Mouse (Mus musculus): ENCODE measurements around the gene Ttc30a2. TPM values are rescaled to one million over a fixed set of nuclear protein-coding genes. Genes with fewer than 3 reads are reported as not detected.

Gene Ttc30a2
- polyA plus RNA-seq, 1 experiment, result not detected

DNA sequence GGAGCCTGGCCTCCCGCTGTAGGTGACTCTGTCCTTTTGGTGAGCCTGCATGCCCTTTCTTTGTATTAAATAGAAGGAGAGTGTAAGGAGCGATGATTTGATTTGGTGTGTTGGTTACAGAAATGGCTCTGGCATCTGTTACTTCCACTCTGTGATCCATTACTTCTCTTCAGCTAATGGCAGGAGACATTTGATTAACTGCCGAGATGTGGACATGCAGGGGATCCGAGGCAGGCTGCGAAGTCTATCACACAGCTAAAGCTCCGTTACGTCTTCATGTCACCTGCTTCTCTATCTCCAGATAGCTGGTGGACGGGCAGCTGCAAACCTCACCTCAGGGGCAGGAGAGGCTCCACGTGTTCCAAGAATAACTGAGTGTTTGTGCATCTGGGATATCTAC lies 3.8 kb downstream of the Ttc30a2 start:
- Histone ChIP-seq H3K9me3 (replicated peaks; ENCODE audit: control insufficient read depth, insufficient read depth, low read length, poor library complexity, severe bottlenecking) (no peaks in the 10 kb centered on the region), H3K4me3 (ENCODE audit: low read depth, low read length) (no peak overlapping the region), H3K4me1 (ENCODE audit: control insufficient read depth, insufficient read depth, low read length) (no peaks in the 10 kb centered on the region), H3K27ac (ENCODE audit: insufficient read depth, low read length) (no peak overlapping the region), H3K36me3 (ENCODE audit: control insufficient read depth, insufficient read depth, low read length, poor library complexity, severe bottlenecking) (no peaks in the 10 kb centered on the region), H3K27me3 (ENCODE audit: control insufficient read depth, insufficient read depth, low read length, poor library complexity, severe bottlenecking) (no peaks in the 10 kb centered on the region), H3K9ac (ENCODE audit: low read depth, poor library complexity, severe bottlenecking) (no peak overlapping the region)
- no peak for TF ChIP-seq POLR2A (IDR thresholded peaks at IDR 0.05; ENCODE audit: insufficient read depth, low read length)
- no peak for TF ChIP-seq EP300 (IDR thresholded peaks at IDR 0.05; ENCODE audit: insufficient read depth, low read depth, low read length)

DNA sequence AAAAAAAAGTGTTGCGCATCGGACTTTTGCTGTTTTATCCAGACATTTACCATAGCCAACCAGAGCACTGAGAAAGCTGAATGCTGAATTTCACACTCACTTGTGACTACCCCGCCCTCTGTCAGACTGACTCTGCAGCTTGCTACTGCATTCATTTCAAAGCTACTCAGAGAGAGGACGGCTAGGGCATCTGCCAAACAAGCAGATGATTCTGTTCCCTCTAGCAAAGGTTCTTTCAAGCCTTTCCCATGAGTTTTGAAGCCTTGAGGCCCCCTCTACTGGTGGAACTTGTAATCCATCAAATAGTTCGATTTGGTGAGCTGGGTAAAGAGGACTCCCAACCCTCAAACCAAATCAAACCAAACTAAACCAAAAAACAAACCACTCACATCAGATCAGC lies 13.0 kb downstream of the Ttc30a2 start:
- 0 out of 2 replicates have a peak overlapping the region, but pooled peaks have one; percentile 5 for H3K9ac ChIP-seq (ENCODE audit: low read depth, poor library complexity, severe bottlenecking)
- no peak overlapping the region for H3K4me3 ChIP-seq (ENCODE audit: low read depth, low read length)
- no peak overlapping the region for H3K27ac ChIP-seq (ENCODE audit: insufficient read depth, low read length)
- no peaks in the 10 kb centered on the region for H3K27me3 ChIP-seq (ENCODE audit: control insufficient read depth, insufficient read depth, low read length, poor library complexity, severe bottlenecking)
- H3K36me3 ChIP-seq (ENCODE audit: control insufficient read depth, insufficient read depth, low read length, poor library complexity, severe bottlenecking), result no peaks in the 10 kb centered on the region
- TF ChIP-seq EP300 (IDR thresholded peaks at IDR 0.05; ENCODE audit: insufficient read depth, low read depth, low read length), result no peak
- TF ChIP-seq CTCF (IDR thresholded peaks at IDR 0.05; ENCODE audit: low read depth, low read length), result no peak
- H3K9me3 ChIP-seq (replicated peaks; ENCODE audit: control insufficient read depth, insufficient read depth, low read length, poor library complexity, severe bottlenecking), result no peaks in the 10 kb centered on the region
- H3K4me1 ChIP-seq (ENCODE audit: control insufficient read depth, insufficient read depth, low read length), result peaks cover 5% of the 10 kb centered on the region

DNA sequence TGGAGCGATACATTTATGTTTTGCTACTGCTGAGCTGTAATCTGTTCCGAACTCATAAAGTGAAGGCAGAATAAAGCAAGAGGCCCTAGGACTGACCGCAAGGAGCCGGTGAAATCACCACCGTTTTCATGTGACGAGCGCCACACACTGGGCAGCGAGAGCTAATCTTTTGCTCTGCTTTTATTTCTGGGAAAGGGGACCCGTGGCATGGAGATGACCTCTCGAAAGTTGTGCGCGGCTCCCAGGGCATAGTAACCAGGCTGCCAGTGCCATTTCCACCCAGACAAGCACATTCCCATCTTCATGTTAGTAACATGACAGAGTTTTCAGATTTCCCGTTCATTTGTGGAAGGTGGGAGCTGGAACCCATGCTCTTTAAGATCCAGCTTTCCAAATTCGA lies 13.5 kb downstream of the Ttc30a2 start:
- Histone ChIP-seq H3K27ac (ENCODE audit: insufficient read depth, low read length) (no peak overlapping the region), H3K9me3 (replicated peaks; ENCODE audit: control insufficient read depth, insufficient read depth, low read length, poor library complexity, severe bottlenecking) (no peaks in the 10 kb centered on the region), H3K4me1 (ENCODE audit: control insufficient read depth, insufficient read depth, low read length) (peaks cover 5% of the 10 kb centered on the region), H3K4me3 (ENCODE audit: low read depth, low read length) (no peak overlapping the region), H3K9ac (ENCODE audit: low read depth, poor library complexity, severe bottlenecking) (0 out of 2 replicates have a peak overlapping the region, but pooled peaks have one; percentile 5), H3K27me3 (ENCODE audit: control insufficient read depth, insufficient read depth, low read length, poor library complexity, severe bottlenecking) (no peaks in the 10 kb centered on the region), H3K36me3 (ENCODE audit: control insufficient read depth, insufficient read depth, low read length, poor library complexity, severe bottlenecking) (no peaks in the 10 kb centered on the region)
- TF ChIP-seq CTCF (IDR thresholded peaks at IDR 0.05; ENCODE audit: low read depth, low read length) (peak; percentile 74), POLR2A (IDR thresholded peaks at IDR 0.05; ENCODE audit: insufficient read depth, low read length) (no peak)

DNA sequence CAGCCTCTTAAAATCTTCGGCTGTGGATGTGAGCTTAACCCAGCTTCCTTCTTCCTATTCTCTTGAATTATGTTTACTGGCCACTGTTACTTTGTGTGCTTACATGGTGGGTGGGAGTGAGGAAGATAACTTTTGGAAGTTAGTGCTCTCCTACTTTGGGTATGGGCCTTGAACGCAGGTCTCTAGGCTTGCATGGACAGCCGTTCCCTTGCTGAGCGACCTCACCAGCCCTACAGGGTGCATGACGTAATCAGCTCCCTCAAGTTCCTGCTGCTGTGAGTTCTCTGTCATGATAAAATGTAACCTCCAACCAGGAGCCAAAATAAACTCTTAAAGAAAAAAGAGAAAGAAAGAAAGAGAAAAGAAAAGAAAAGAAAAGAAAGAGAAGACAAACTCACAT lies 13.9 kb downstream of the Ttc30a2 start:
- no peak overlapping the region for H3K4me3 ChIP-seq (ENCODE audit: low read depth, low read length)
- H3K36me3 ChIP-seq (ENCODE audit: control insufficient read depth, insufficient read depth, low read length, poor library complexity, severe bottlenecking), result no peaks in the 10 kb centered on the region
- H3K27ac ChIP-seq (ENCODE audit: insufficient read depth, low read length), result no peak overlapping the region
- TF ChIP-seq EP300 (IDR thresholded peaks at IDR 0.05; ENCODE audit: insufficient read depth, low read depth, low read length) (no peak), CTCF (IDR thresholded peaks at IDR 0.05; ENCODE audit: low read depth, low read length) (no peak), POLR2A (IDR thresholded peaks at IDR 0.05; ENCODE audit: insufficient read depth, low read length) (no peak)
- H3K9ac ChIP-seq (ENCODE audit: low read depth, poor library complexity, severe bottlenecking), result no peak overlapping the region
- no peaks in the 10 kb centered on the region for H3K27me3 ChIP-seq (ENCODE audit: control insufficient read depth, insufficient read depth, low read length, poor library complexity, severe bottlenecking)
- H3K4me1 ChIP-seq (ENCODE audit: control insufficient read depth, insufficient read depth, low read length), result peaks cover 5% of the 10 kb centered on the region
- no peaks in the 10 kb centered on the region for H3K9me3 ChIP-seq (replicated peaks; ENCODE audit: control insufficient read depth, insufficient read depth, low read length, poor library complexity, severe bottlenecking)

DNA sequence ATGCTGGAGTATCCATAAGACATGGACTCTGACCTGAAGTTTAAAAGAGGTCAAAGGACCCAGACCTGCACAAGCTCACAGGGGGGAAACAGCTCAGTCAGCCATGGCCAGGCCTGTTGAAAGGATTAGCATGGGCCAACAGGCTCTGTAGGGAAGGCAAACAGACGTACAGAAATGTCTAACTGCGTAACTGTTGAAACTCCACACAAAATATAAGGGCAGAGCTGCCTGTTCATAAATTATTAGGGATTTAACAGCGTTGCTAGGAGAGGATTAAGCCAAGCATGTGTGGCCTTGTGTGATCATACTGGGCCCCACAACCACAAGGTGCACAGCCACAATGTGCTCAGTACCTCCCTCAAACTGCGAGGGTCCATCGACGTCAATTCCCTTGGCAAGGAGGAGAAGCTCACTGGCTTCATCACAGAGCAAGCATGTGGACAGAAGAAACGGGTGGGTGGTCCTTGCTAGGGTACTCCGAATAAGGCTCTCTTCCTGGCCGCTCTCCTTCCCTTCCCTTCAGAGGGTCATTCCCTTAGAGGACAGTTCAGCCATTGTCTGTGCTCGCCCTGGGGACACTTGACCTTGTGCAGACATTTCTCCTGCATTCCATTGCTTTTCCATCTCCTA lies 14.6 kb downstream of the Ttc30a2 start:
- Histone ChIP-seq H3K4me3 (ENCODE audit: low read depth, low read length) (no peak overlapping the region), H3K9me3 (replicated peaks; ENCODE audit: control insufficient read depth, insufficient read depth, low read length, poor library complexity, severe bottlenecking) (no peaks in the 10 kb centered on the region), H3K36me3 (ENCODE audit: control insufficient read depth, insufficient read depth, low read length, poor library complexity, severe bottlenecking) (no peaks in the 10 kb centered on the region), H3K27ac (ENCODE audit: insufficient read depth, low read length) (no peak overlapping the region), H3K9ac (ENCODE audit: low read depth, poor library complexity, severe bottlenecking) (no peak overlapping the region), H3K27me3 (ENCODE audit: control insufficient read depth, insufficient read depth, low read length, poor library complexity, severe bottlenecking) (no peaks in the 10 kb centered on the region), H3K4me1 (ENCODE audit: control insufficient read depth, insufficient read depth, low read length) (peaks cover 5% of the 10 kb centered on the region)
- TF ChIP-seq CTCF (IDR thresholded peaks at IDR 0.05; ENCODE audit: low read depth, low read length) (no peak), EP300 (IDR thresholded peaks at IDR 0.05; ENCODE audit: insufficient read depth, low read depth, low read length) (no peak), POLR2A (IDR thresholded peaks at IDR 0.05; ENCODE audit: insufficient read depth, low read length) (no peak)

DNA sequence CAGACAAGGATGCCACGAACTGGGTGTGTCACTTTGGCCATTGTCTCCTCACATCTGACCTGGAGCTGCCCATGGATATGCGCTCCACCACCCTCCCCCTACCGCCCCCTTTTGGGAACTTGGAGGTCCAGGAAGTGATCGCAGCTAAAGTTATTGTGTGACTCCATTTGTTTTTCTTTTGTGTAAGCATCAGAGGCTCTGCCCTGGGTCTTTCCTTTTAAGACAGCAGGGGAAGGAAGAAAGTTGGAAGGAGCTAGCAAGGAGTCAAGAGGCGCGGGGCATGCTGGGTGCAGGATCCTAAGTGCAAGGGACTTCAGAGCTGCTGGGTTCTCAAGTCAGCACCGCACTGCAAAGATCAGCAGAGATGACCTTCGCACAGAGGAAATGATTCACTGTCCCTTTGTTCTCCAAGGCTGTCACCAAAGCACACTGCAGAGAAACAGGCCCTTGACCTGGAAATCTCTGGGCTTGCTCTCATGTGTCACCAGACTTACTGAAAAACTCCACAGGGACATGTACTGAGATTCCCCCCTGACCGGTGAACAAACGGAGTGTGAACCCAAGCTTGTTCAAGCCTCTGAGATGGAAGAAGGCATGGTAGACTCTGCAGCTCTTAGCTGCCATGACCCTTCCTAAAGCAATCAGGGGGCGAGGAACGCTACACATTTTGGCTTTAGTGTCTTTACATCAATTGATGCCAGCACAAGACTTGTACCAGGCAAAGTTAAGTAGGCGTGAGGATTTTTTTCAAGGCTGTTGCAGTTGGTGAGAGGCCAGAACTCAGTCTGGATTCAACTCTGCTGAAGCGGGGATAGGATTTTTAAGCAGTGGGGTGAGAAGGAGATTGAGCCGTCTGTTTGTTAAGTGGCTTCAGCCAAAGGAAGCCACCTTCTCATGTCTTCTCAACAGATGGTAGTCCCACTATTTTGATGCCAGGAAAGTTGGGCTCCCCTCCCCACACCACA lies 17.3 kb downstream of the Ttc30a2 start:
- Histone ChIP-seq H3K9ac (ENCODE audit: low read depth, poor library complexity, severe bottlenecking) (0 out of 2 replicates have a peak overlapping the region, but pooled peaks have one; percentile 15), H3K4me1 (ENCODE audit: control insufficient read depth, insufficient read depth, low read length) (peaks cover 5% of the 10 kb centered on the region), H3K9me3 (replicated peaks; ENCODE audit: control insufficient read depth, insufficient read depth, low read length, poor library complexity, severe bottlenecking) (no peaks in the 10 kb centered on the region), H3K36me3 (ENCODE audit: control insufficient read depth, insufficient read depth, low read length, poor library complexity, severe bottlenecking) (no peaks in the 10 kb centered on the region), H3K27me3 (ENCODE audit: control insufficient read depth, insufficient read depth, low read length, poor library complexity, severe bottlenecking) (no peaks in the 10 kb centered on the region), H3K4me3 (ENCODE audit: low read depth, low read length) (no peak overlapping the region), H3K27ac (ENCODE audit: insufficient read depth, low read length) (peak overlapping the region; percentile 84)
- TF ChIP-seq EP300 (IDR thresholded peaks at IDR 0.05; ENCODE audit: insufficient read depth, low read depth, low read length) (peak; percentile 82; the same call in 1 of the 2 replicates), CTCF (IDR thresholded peaks at IDR 0.05; ENCODE audit: low read depth, low read length) (peak; percentile 6), POLR2A (IDR thresholded peaks at IDR 0.05; ENCODE audit: insufficient read depth, low read length) (no peak)

Measured in ES-Bruce4 (cell line).